Mouse (Mus musculus): ENCODE measurements around the gene Bub3. TPM values are rescaled to one million over a fixed set of nuclear protein-coding genes. Genes with fewer than 3 reads are reported as not detected.

Bub3 gene
- polyA plus RNA-seq (2017; shearing (Covaris generic)) = 100 to 1,000 TPM; 179 to 242 (median 181) TPM

DNA sequence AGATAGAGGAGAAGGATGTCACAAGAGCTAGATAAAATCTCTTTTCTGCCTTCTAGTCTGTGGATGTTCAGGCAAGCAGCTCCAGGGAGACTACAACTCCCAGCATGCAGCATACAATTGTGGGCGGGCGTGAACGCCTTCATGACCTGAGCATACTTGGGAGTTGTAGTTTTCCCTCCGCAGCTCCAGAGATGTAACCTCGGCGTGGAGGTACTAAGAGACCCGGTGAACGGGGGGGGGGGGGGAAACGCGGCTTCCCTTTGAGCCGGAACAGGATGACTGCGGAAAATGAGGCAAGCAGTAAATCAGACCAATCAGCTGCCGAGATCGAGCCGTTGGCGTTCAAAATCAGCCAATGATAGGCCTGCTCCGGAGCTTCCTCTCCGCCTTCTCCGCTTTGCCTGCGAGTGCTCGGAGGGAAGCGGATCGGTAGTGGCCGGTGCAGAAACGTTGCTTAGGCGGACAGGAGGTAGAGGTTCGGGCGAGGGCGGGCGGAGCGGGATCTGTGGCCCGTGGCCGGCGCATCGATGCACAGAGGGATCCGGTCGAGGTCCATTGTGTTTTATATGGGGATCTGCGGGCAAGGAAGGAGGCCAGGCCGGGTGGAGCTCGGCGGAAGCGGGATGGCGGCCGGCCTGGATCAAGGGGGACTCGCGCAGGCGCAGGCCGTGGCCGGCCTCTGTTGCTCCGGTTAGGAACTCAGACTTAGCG, at the start of gene Bub3:
Gene Bub3, plus strand, starts transcription at position 237 of the 711 bp plus-strand sequence.
- peak; percentile 93 for ATAC-seq

GRCm38 (mm10) chr7:131539979-131540378, 20.0 kb upstream of the Bub3 start:
- peak; percentile 61 for ATAC-seq

- ATAC-seq = no peak
Observed at GRCm38 (mm10) chr7:131541184-131542114, 18.6 kb upstream of the Bub3 start.

DNA sequence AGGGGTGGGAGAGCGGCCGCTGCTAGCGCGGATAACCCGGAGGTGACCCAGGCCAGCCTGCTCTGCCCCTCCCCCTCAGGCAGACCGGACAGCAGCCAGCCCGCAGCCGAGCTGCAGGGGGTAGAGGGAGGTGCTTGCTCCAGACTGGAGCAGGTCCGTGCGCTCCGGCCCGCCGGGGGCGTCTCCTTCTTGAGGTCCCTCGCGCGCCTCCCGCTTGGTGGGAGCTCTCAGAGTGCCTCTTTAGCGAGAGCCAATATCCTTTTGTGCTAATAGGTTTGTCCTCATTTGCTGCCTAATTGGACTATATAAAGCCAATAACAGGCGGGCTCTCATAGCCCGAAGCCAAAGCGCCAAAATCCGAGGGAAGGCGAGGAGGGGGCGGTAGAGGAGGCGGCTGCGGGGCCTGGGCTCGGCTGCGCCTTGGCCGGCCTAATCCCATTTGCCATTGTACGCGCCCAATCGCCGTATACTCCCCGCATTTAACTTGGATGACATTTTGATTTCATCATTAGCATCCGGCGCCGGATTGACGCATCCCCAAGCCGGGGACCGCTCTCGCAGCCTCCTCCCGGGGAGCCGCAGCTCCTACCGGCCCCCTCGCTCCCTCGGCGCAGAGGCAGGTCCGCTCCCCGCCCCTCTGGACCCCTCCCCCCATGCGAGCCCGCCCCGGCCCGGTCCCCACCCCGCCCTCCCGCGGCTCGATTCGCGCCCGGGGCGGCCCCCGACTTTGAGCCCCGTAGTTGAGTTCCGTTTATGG, 17.7 kb upstream of the Bub3 start, which contains the start of gene Hmx3:
Gene Hmx3, plus strand, starts transcription at position 753 of the 757 bp plus-strand sequence.
- ATAC-seq = peak; percentile 22

- peak; percentile 27 for ATAC-seq
Observed at GRCm38 (mm10) chr7:131542872-131543622, 17.0 kb upstream of the Bub3 start.

- ATAC-seq = no peak
Observed at GRCm38 (mm10) chr7:131543623-131544481, 16.2 kb upstream of the Bub3 start.

DNA sequence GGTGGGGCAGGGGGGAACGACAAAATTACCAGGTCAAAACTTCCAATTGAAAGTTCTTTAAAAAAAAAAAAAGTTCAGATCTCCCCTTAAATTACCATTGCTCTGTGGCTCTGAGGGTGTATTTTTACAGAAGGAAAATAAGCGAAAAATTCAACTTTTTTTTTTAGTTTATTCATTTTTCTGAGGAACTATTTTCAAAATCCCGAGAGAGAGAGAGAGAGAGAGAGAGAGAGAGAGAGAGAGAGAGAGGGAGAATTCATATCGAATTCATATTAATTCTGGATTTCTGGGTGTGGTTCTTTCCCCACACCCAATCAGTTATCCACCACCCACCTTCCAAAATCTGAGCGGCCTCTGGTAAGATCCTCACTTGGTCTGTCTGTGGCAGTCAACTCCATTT, 15.2 kb upstream of the Bub3 start:
- ATAC-seq = no peak

- no peak for ATAC-seq
Observed at GRCm38 (mm10) chr7:131545701-131546385, 14.2 kb upstream of the Bub3 start.

- no peak for ATAC-seq
Observed at GRCm38 (mm10) chr7:131546423-131546822, 13.6 kb upstream of the Bub3 start.

DNA sequence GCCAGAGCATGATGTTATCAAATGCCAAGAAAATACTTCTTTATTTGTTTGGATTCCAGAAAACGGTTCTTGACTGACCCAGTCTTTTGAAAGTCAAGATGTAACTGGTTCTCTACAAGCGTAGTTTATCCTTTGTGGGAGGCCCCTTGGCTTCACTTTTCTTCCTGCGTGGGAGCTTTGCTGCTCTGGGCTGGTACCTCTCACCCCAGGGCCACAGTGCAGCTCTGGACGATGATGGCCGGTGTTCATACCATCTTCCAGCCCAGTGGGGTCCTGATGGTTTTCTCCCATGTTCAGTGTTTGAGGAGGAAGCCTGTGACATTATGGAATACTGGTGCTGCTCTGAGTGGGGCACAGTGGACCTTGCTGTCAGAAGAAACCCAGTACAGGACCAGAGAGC, 12.5 kb upstream of the Bub3 start:
- ATAC-seq = no peak

GRCm38 (mm10) chr7:131548473-131548872, 11.5 kb upstream of the Bub3 start, which contains the start of gene Hmx2:
Hmx2 (plus strand) TSS chr7:131548773.
- ATAC-seq = no peak

GRCm38 (mm10) chr7:131551471-131551870, 8.6 kb upstream of the Bub3 start:
- ATAC-seq = no peak

DNA sequence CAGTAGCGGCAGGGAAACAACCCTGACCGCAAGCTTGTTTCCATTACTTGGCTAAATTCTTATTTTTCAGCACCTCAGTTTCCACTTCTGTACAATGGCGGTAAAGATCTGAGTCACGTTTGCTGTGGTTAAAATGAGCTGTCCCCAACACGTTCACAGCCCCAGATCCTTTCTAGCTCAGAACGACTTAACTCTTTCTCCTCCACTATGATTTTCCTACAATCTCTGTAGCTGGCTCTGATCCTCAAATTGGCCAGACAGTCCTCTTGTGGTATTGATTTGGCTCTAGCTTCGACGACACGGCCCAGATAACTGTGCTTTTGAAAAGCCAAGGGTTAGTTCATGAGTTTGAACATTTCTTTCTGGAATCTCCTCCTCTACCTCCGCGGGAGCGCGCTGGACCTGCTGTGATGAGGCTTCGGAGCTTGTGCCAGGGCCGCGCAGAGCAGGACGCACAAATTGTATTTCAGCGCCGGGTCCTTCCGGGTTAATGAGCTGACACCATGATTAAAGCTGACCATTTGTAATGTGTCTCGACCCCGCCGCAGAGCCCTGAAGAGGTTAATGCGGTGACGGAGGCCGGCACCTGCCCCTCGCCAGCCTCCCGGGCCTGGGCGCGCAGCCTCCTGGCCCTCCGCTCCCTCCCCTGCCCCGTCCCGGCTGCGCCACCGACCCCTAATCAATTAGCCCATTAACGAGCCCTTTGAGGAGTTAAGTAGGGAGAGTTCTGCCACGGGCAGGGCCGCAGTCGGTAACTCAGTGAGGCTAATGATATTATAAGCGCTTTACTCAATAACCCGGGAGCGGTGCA, 7.9 kb upstream of the Bub3 start:
- ATAC-seq = no peak

DNA sequence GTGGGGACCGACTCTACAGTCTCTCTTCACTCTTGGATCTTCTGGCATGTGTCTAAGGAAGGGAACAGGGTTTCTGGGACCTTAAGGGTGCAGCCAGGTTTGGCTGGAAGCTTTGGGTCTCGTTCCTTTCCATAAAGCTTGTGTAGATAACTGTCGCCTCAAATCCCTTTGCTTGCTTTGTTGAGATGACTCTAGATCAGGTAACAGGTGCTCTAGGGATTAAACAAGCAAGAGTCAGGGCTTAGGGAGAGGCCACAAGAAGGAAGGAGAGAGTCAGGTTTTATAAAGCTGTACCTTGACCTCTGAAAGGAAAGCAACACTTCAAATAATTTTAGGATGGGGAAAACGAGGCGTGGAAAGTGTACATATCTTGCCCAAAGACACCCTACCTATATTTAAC, 7.2 kb upstream of the Bub3 start:
- ATAC-seq = no peak

GRCm38 (mm10) chr7:131553771-131554175, 6.2 kb upstream of the Bub3 start:
- peak; percentile 39 for ATAC-seq

- ATAC-seq = no peak
Observed at GRCm38 (mm10) chr7:131554341-131555180, 5.5 kb upstream of the Bub3 start.

DNA sequence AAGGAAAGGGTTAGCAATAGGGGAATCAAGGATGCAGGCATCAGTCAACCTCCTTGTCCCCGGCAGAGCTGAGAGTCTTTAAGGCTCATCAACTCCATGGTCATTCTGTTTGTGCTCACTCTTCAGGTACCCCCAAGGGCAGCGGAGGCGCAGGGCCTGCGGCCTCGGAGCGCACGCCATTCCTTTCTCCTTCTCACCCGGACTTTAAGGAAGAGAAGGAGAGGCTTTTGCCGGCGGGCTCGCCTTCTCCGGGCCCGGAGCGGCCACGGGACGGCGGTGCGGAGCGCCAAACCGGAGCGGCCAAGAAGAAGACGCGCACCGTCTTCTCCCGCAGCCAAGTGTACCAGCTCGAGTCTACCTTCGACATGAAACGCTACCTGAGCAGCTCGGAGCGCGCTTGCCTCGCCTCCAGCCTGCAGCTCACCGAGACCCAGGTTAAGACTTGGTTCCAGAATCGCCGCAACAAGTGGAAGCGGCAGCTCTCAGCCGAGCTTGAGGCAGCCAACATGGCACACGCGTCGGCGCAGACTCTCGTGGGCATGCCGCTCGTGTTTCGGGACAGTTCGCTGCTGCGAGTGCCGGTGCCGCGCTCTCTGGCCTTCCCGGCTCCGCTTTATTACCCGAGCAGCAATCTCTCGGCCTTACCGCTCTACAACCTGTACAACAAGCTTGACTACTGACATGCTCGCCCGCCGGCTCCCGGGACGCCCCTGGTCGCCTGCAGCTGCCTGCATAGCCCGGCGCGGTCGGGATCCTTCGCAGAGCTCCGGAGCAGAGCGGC, 4.5 kb upstream of the Bub3 start:
- no peak for ATAC-seq

DNA sequence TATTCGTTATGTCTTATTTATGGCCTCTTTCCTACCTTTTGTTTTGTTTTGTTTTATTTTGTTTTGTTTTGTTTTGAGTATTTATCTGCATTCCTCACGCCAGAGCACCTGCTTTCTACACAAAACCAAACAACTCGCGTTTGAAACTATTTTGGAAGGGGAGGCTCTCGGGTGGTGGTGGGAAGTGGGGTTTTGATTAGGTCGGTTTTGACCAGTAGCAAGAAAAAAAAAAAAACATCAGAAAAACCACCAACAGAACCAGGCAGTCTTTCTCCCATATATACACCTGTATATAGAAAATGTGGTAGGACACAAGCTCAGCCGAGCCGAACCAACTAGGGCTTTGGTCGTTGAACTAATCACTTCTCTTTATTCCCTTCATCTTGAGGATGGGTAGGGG, 3.9 kb upstream of the Bub3 start:
- no peak for ATAC-seq

Measured in inflammation-experienced regulatory T-cells, adult 6 months (primary cell).